Mouse (Mus musculus): ENCODE results near the gene Cnr2. TPM values are rescaled to one million over a fixed set of nuclear protein-coding genes. Genes with fewer than 3 reads are reported as not detected.

Gene Cnr2
- polyA plus RNA-seq, 1 experiment, result not detected

GRCm38 (mm10) chr4:135942193-135942592, 47.0 kb downstream of the Cnr2 start:
- Histone ChIP-seq H3K4me3 (ENCODE audit: insufficient read depth, poor library complexity, severe bottlenecking) (no peak overlapping the region), H3K79me2 (ENCODE audit: control insufficient read depth, insufficient read depth) (peaks cover 8% of the 10 kb centered on the region), H3K36me3 (ENCODE audit: control insufficient read depth, insufficient read depth) (no peaks in the 10 kb centered on the region), H3ac (ENCODE audit: control insufficient read depth, insufficient read length, low read depth) (no peak overlapping the region), H3K79me3 (ENCODE audit: low read depth) (peaks cover 1% of the 10 kb centered on the region), H3K27me3 (ENCODE audit: control insufficient read depth, insufficient read depth, insufficient read length) (no peaks in the 10 kb centered on the region)
- TF ChIP-seq MAX (IDR thresholded peaks at IDR 0.05), result no peak
- TF ChIP-seq CTCF (IDR thresholded peaks at IDR 0.05; ENCODE audit: control insufficient read depth, insufficient read depth, insufficient read length), result no peak
- no peak for TF ChIP-seq CEBPB (IDR thresholded peaks at IDR 0.05; ENCODE audit: low read depth)
- TF ChIP-seq FOSL1 (IDR thresholded peaks at IDR 0.05; ENCODE audit: insufficient read depth, low read length, poor library complexity, severe bottlenecking), result no peak
- TF ChIP-seq USF1 (IDR thresholded peaks at IDR 0.05; ENCODE audit: low read depth), result no peak
- no peak for TF ChIP-seq MYOG (IDR thresholded peaks at IDR 0.05; ENCODE audit: control insufficient read depth, extremely low read depth, insufficient read length)
- TF ChIP-seq MYOD1 (IDR thresholded peaks at IDR 0.05; ENCODE audit: control insufficient read depth, insufficient read length, low read depth), result no peak

- Histone ChIP-seq H3ac (ENCODE audit: control insufficient read depth, insufficient read length, low read depth) (no peak overlapping the region), H3K79me3 (ENCODE audit: low read depth) (peaks cover 1% of the 10 kb centered on the region), H3K36me3 (ENCODE audit: control insufficient read depth, insufficient read depth) (no peaks in the 10 kb centered on the region), H3K79me2 (ENCODE audit: control insufficient read depth, insufficient read depth) (peaks cover 16% of the 10 kb centered on the region), H3K4me3 (ENCODE audit: insufficient read depth, poor library complexity, severe bottlenecking) (no peak overlapping the region), H3K27me3 (ENCODE audit: control insufficient read depth, insufficient read depth, insufficient read length) (no peaks in the 10 kb centered on the region)
- no peak for TF ChIP-seq CTCF (IDR thresholded peaks at IDR 0.05; ENCODE audit: control insufficient read depth, insufficient read depth, insufficient read length)
- TF ChIP-seq USF1 (IDR thresholded peaks at IDR 0.05; ENCODE audit: low read depth), result no peak
- no peak for TF ChIP-seq MYOG (IDR thresholded peaks at IDR 0.05; ENCODE audit: control insufficient read depth, extremely low read depth, insufficient read length)
- no peak for TF ChIP-seq MYOD1 (IDR thresholded peaks at IDR 0.05; ENCODE audit: control insufficient read depth, insufficient read length, low read depth)
- no peak for TF ChIP-seq CEBPB (IDR thresholded peaks at IDR 0.05; ENCODE audit: low read depth)
- TF ChIP-seq FOSL1 (IDR thresholded peaks at IDR 0.05; ENCODE audit: insufficient read depth, low read length, poor library complexity, severe bottlenecking), result no peak
- TF ChIP-seq MAX (IDR thresholded peaks at IDR 0.05), result no peak
Measured at GRCm38 (mm10) chr4:135943389-135943788, 48.2 kb downstream of the Cnr2 start.

- H3K36me3 ChIP-seq (ENCODE audit: control insufficient read depth, insufficient read depth), result no peaks in the 10 kb centered on the region
- H3K79me3 ChIP-seq (ENCODE audit: low read depth), result peaks cover 1% of the 10 kb centered on the region
- TF ChIP-seq MAX (IDR thresholded peaks at IDR 0.05) (no peak), CEBPB (IDR thresholded peaks at IDR 0.05; ENCODE audit: low read depth) (no peak), CTCF (IDR thresholded peaks at IDR 0.05; ENCODE audit: control insufficient read depth, insufficient read depth, insufficient read length) (no peak), MYOD1 (IDR thresholded peaks at IDR 0.05; ENCODE audit: control insufficient read depth, insufficient read length, low read depth) (no peak), MYOG (IDR thresholded peaks at IDR 0.05; ENCODE audit: control insufficient read depth, extremely low read depth, insufficient read length) (no peak), FOSL1 (IDR thresholded peaks at IDR 0.05; ENCODE audit: insufficient read depth, low read length, poor library complexity, severe bottlenecking) (no peak), USF1 (IDR thresholded peaks at IDR 0.05; ENCODE audit: low read depth) (no peak)
- peaks cover 16% of the 10 kb centered on the region for H3K79me2 ChIP-seq (ENCODE audit: control insufficient read depth, insufficient read depth)
- H3ac ChIP-seq (ENCODE audit: control insufficient read depth, insufficient read length, low read depth), result no peak overlapping the region
- H3K4me3 ChIP-seq (ENCODE audit: insufficient read depth, poor library complexity, severe bottlenecking), result no peak overlapping the region
- no peaks in the 10 kb centered on the region for H3K27me3 ChIP-seq (ENCODE audit: control insufficient read depth, insufficient read depth, insufficient read length)
Measured at GRCm38 (mm10) chr4:135945706-135946105, 50.5 kb downstream of the Cnr2 start.

GRCm38 (mm10) chr4:135946278-135946658, 51.1 kb downstream of the Cnr2 start, which contains the start of gene Hmgcl:
Gene Hmgcl, plus strand, starts transcription at chr4:135946448.
- peak within 1 kb of the TSS; percentile 71 for H3K4me3 ChIP-seq (ENCODE audit: insufficient read depth, poor library complexity, severe bottlenecking)
- no peaks in the 10 kb centered on the region for H3K36me3 ChIP-seq (ENCODE audit: control insufficient read depth, insufficient read depth)

DNA sequence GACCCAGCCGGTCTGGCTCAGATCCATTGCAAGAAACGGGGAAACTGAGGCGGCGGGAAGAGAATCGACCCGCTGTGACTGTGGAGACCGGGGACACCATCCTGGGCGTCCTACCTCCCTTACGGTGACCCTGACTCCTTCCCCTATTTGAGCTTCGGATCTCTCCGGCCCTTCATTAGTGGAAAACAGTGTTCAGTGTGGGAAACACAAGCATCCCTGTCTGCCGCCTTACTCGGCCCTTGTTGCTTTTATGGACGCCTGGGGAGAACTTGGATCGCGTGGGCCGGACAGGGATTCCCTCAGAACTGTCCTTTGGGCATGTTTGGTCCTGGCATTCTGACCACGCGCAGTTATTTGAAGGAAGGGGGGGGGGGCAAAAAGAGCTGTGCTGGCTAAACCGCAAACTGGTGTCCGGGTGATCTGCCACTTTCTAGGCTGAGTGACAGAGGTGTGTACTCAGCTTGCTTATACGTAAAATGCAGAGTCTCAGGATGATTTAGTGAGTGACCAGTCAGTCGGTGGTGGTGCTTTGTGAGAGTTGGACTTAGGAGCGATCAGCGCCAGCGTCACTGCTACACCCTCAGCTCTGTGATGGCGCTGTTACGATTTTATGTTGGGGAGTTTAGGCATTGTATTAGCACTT, 51.6 kb downstream of the Cnr2 start:
- Histone ChIP-seq H3K79me2 (ENCODE audit: control insufficient read depth, insufficient read depth) (peaks cover 16% of the 10 kb centered on the region), H3K79me3 (ENCODE audit: low read depth) (peaks cover 1% of the 10 kb centered on the region), H3K4me3 (ENCODE audit: insufficient read depth, poor library complexity, severe bottlenecking) (peak overlapping the region; percentile 71), H3K27me3 (ENCODE audit: control insufficient read depth, insufficient read depth, insufficient read length) (no peaks in the 10 kb centered on the region), H3K36me3 (ENCODE audit: control insufficient read depth, insufficient read depth) (no peaks in the 10 kb centered on the region), H3ac (ENCODE audit: control insufficient read depth, insufficient read length, low read depth) (peak overlapping the region; percentile 70)
- no peak for TF ChIP-seq FOSL1 (IDR thresholded peaks at IDR 0.05; ENCODE audit: insufficient read depth, low read length, poor library complexity, severe bottlenecking)
- no peak for TF ChIP-seq MYOD1 (IDR thresholded peaks at IDR 0.05; ENCODE audit: control insufficient read depth, insufficient read length, low read depth)
- TF ChIP-seq MYOG (IDR thresholded peaks at IDR 0.05; ENCODE audit: control insufficient read depth, extremely low read depth, insufficient read length), result no peak
- no peak for TF ChIP-seq CTCF (IDR thresholded peaks at IDR 0.05; ENCODE audit: control insufficient read depth, insufficient read depth, insufficient read length)
- no peak for TF ChIP-seq CEBPB (IDR thresholded peaks at IDR 0.05; ENCODE audit: low read depth)
- TF ChIP-seq MAX (IDR thresholded peaks at IDR 0.05), result no peak
- TF ChIP-seq USF1 (IDR thresholded peaks at IDR 0.05; ENCODE audit: low read depth), result no peak

More at GRCm38 (mm10) chr4:135946278-135946658, 51.1 kb downstream of the Cnr2 start, which contains the start of gene Hmgcl:
- peaks cover 16% of the 10 kb centered on the region for H3K79me2 ChIP-seq (ENCODE audit: control insufficient read depth, insufficient read depth)
- peak within 1 kb of the TSS; percentile 70 for H3ac ChIP-seq (ENCODE audit: control insufficient read depth, insufficient read length, low read depth)
- H3K79me3 ChIP-seq (ENCODE audit: low read depth), result peaks cover 1% of the 10 kb centered on the region
- H3K27me3 ChIP-seq (ENCODE audit: control insufficient read depth, insufficient read depth, insufficient read length), result no peaks in the 10 kb centered on the region
- peak; percentile 97 for TF ChIP-seq USF1 (IDR thresholded peaks at IDR 0.05; ENCODE audit: low read depth)
- no peak for TF ChIP-seq MAX (IDR thresholded peaks at IDR 0.05)

DNA sequence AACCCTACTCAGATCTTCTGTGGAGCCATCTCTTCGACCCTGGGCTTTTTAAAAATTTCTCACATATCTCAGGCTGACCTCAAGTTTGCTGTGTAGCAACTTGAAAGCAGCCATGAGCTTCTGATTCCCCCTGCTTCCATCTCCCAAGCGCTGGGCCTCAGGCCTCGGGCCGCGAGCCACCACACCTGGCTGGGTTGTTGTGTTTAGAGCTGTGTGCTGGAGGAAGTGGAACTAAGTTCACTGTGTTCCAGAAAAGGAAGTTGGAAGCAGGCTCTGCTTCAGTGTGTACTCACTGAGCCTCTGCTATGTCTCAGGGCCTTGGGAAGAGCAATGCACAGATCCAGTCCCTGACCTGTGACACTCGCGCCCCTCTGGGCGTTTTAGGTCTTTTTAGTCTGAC, 52.9 kb downstream of the Cnr2 start:
- H3K79me3 ChIP-seq (ENCODE audit: low read depth), result peaks cover 1% of the 10 kb centered on the region
- no peaks in the 10 kb centered on the region for H3K27me3 ChIP-seq (ENCODE audit: control insufficient read depth, insufficient read depth, insufficient read length)
- no peaks in the 10 kb centered on the region for H3K36me3 ChIP-seq (ENCODE audit: control insufficient read depth, insufficient read depth)
- peaks cover 16% of the 10 kb centered on the region for H3K79me2 ChIP-seq (ENCODE audit: control insufficient read depth, insufficient read depth)
- no peak overlapping the region for H3ac ChIP-seq (ENCODE audit: control insufficient read depth, insufficient read length, low read depth)
- H3K4me3 ChIP-seq (ENCODE audit: insufficient read depth, poor library complexity, severe bottlenecking), result no peak overlapping the region
- no peak for TF ChIP-seq USF1 (IDR thresholded peaks at IDR 0.05; ENCODE audit: low read depth)
- TF ChIP-seq MYOG (IDR thresholded peaks at IDR 0.05; ENCODE audit: control insufficient read depth, extremely low read depth, insufficient read length), result no peak
- no peak for TF ChIP-seq MAX (IDR thresholded peaks at IDR 0.05)
- TF ChIP-seq FOSL1 (IDR thresholded peaks at IDR 0.05; ENCODE audit: insufficient read depth, low read length, poor library complexity, severe bottlenecking), result no peak
- no peak for TF ChIP-seq CTCF (IDR thresholded peaks at IDR 0.05; ENCODE audit: control insufficient read depth, insufficient read depth, insufficient read length)
- no peak for TF ChIP-seq CEBPB (IDR thresholded peaks at IDR 0.05; ENCODE audit: low read depth)
- TF ChIP-seq MYOD1 (IDR thresholded peaks at IDR 0.05; ENCODE audit: control insufficient read depth, insufficient read length, low read depth), result no peak

Data from C2C12 (cell line).